ENCODE assay signal across 21 mouse cellular contexts in genomic region chr4:105604607-105605006, GRCm38 (mm10).
"Had no signal": no experiment of that assay in that cellular context is flagged by ENCODE, and none has a peak within 500 bp of the region (broad histone marks: within the 10 kb centered on the region; RNA-seq: fewer than 3 reads in every experiment).

No protein-coding gene starts in this region.

- H3K9me3 ChIP-seq: heart, embryonic 10.5 days; heart, embryonic 12.5 days; intestine, embryonic 15.5 days; limb, embryonic 10.5 days; limb, embryonic 12.5 days had no signal

- H3K4me3 ChIP-seq: heart, embryonic 10.5 days; heart, embryonic 12.5 days; intestine, embryonic 15.5 days; layer of hippocampus, adult 2 months; left cerebral cortex, adult 2 months; limb, embryonic 10.5 days; limb, embryonic 12.5 days had no signal

- H3K4me2 ChIP-seq: heart, embryonic 12.5 days; hindbrain, embryonic 14.5 days; intestine, embryonic 15.5 days; limb, embryonic 12.5 days had no signal

- H3K27ac ChIP-seq: heart, embryonic 10.5 days; hindbrain, embryonic 14.5 days; intestine, embryonic 15.5 days; layer of hippocampus, adult 2 months; left cerebral cortex, adult 2 months; limb, embryonic 10.5 days; limb, embryonic 12.5 days had no signal

- H3K4me1 ChIP-seq: heart, embryonic 10.5 days; heart, embryonic 12.5 days; intestine, embryonic 15.5 days; limb, embryonic 12.5 days had no signal

- ATAC-seq: forebrain, embryonic 16.5 days; hindbrain, embryonic 16.5 days; inflammation-experienced regulatory T-cells, adult 6 months; intestine, embryonic 15.5 days; intestine, postnatal 0 days had no signal

- H3K9ac ChIP-seq: heart, embryonic 12.5 days; hindbrain, embryonic 14.5 days; intestine, embryonic 15.5 days; limb, embryonic 12.5 days had no signal

- DNase-seq: gastrocnemius, postnatal 14 days; gastrocnemius, postnatal 36 days; heart, adult 18-20 months; heart, postnatal 10 days; kidney, adult 18-20 months; kidney, adult 8-10 months; kidney, postnatal 10 days; kidney, postnatal 25 days; kidney, postnatal 4 days had no signal

- H3K27me3 ChIP-seq: heart, embryonic 12.5 days; intestine, embryonic 15.5 days; limb, embryonic 12.5 days had no signal

- H3K36me3 ChIP-seq: heart, embryonic 10.5 days; heart, embryonic 12.5 days; intestine, embryonic 15.5 days; limb, embryonic 10.5 days; limb, embryonic 12.5 days had no signal
